Mouse (Mus musculus) kidney, embryonic 16.5 days (tissue): ENCODE measurements at regions not wholly inside any gene's neighbourhood (a gene's known extent, or its start where the extent isn't known, plus 50 kb on each side); places are given as distances from the start of the nearest gene placed in this dataset.

Source experiments
- ATAC-seq: fragments of 200-750 bp; cut with Nextera tagmentation; 2 replicates; pipeline ENCODE4 v1.8.0; 2017; ENCODE audit warnings: moderate TSS enrichment; ENCODE audit not compliant: low FRiP score, low TSS enrichment
- H3K27ac ChIP-seq: fragments of 300-500 bp; sonication (generic); 2 replicates; pipeline ENCODE4 v1.5.1; 2014; ENCODE audit warnings: low read length
- H3K27me3 ChIP-seq: fragments of 300-500 bp; sonication (generic); 2 replicates; pipeline ENCODE4 v1.6.1; 2014; ENCODE audit warnings: low read length, control low read depth, mixed read lengths; ENCODE audit not compliant: insufficient read depth
- H3K36me3 ChIP-seq: fragments of 300-500 bp; sonication (generic); 2 replicates; pipeline ENCODE4 v1.6.1; 2014; ENCODE audit warnings: low read length, control low read depth, mixed read lengths; ENCODE audit not compliant: insufficient read depth
- H3K4me1 ChIP-seq: fragments of 300-500 bp; sonication (generic); 2 replicates; pipeline ENCODE4 v1.6.1; 2014; ENCODE audit warnings: low read length, control low read depth, mixed read lengths; ENCODE audit not compliant: insufficient read depth
- H3K4me2 ChIP-seq: fragments of 300-500 bp; sonication (generic); replicated peaks from 2 replicates; pipeline ENCODE4 v1.6.1; 2014; ENCODE audit warnings: low read depth, low read length
- H3K4me3 ChIP-seq: fragments of 300-500 bp; sonication (generic); 2 replicates; pipeline ENCODE4 v1.5.1; 2014; ENCODE audit warnings: mild to moderate bottlenecking, low read length
- H3K9ac ChIP-seq: fragments of 300-500 bp; sonication (generic); replicated peaks from 2 replicates; pipeline ENCODE4 v1.6.1; 2014; ENCODE audit warnings: low read length
- H3K9me3 ChIP-seq: fragments of 300-500 bp; sonication (generic); 2 replicates; pipeline ENCODE4 v1.6.1; 2016; ENCODE audit warnings: low read length, control low read depth
- WGBS: fragments of 180-500 bp; shearing (Covaris S2); extraction: QIAGEN DNeasy Blood & Tissue Kit; methylation state at CpG from one replicate; pipeline ENCODE4 v1.1.7; 2014; 5-methylcytosine and 5-hydroxymethylcytosine counted together

GRCm38 (mm10) chr5:133631812-133632211, 467.7 kb upstream of the Castor2 start:
- H3K9ac ChIP-seq = no peak overlapping the region
- H3K4me1 ChIP-seq = no peaks in the 10 kb centered on the region
- no peaks in the 10 kb centered on the region for H3K9me3 ChIP-seq
- H3K4me2 ChIP-seq = no peak overlapping the region
- no peak for ATAC-seq
- no peak overlapping the region for H3K4me3 ChIP-seq
- no peaks in the 10 kb centered on the region for H3K36me3 ChIP-seq
- H3K27ac ChIP-seq = no peak overlapping the region
- H3K27me3 ChIP-seq = no peaks in the 10 kb centered on the region

GRCm38 (mm10) chr5:133619347-133619746, 480.2 kb upstream of the Castor2 start:
- Histone ChIP-seq H3K4me1 (no peaks in the 10 kb centered on the region), H3K27ac (no peak overlapping the region), H3K4me3 (no peak overlapping the region), H3K27me3 (no peaks in the 10 kb centered on the region), H3K9ac (no peak overlapping the region), H3K9me3 (no peaks in the 10 kb centered on the region), H3K4me2 (no peak overlapping the region), H3K36me3 (no peaks in the 10 kb centered on the region)
- 33% methylated on average over 8 of the region's 8 CpGs for WGBS
- ATAC-seq = peak; percentile 59; the same call in 1 of the 2 replicates

DNA sequence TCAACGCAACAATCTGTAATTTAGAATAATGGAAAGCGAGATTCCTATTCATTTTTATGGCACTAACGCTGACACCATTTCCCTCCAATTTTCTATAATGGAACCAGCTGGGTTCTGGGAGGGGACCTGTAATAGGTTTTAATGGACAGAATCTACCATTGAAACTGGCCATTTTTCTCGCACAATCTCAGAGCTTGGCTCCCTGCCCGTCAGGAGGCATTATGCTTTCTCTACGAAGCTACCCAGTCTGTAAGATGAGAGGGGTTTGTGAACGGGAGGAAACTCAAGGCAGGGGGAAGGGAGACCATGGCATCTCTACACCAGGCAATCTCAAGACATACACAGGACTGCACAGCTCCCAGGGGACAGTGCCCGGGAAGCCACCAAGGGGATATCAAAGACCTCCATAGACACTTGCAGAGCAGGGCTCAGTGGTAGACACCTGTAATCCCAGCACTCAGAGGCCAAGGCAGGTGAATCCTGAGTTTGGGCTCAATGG, 498.2 kb upstream of the Castor2 start:
- Histone ChIP-seq H3K27ac (no peak overlapping the region), H3K4me1 (no peaks in the 10 kb centered on the region), H3K9ac (no peak overlapping the region), H3K4me2 (no peak overlapping the region), H3K9me3 (no peaks in the 10 kb centered on the region), H3K4me3 (no peak overlapping the region), H3K36me3 (no peaks in the 10 kb centered on the region), H3K27me3 (no peaks in the 10 kb centered on the region)
- 64% methylated on average over 8 of the region's 8 CpGs for WGBS
- no peak for ATAC-seq

- Histone ChIP-seq H3K9me3 (no peaks in the 10 kb centered on the region), H3K4me2 (no peak overlapping the region), H3K27me3 (no peaks in the 10 kb centered on the region), H3K4me3 (no peak overlapping the region), H3K36me3 (no peaks in the 10 kb centered on the region), H3K27ac (no peak overlapping the region), H3K4me1 (no peaks in the 10 kb centered on the region), H3K9ac (no peak overlapping the region)
- no peak for ATAC-seq
- WGBS = 69% methylated on average over 5 of the region's 5 CpGs
Observed at GRCm38 (mm10) chr5:133600630-133601029, 498.9 kb upstream of the Castor2 start.

GRCm38 (mm10) chr5:133598105-133598504, 501.4 kb upstream of the Castor2 start:
- no peaks in the 10 kb centered on the region for H3K4me1 ChIP-seq
- no peaks in the 10 kb centered on the region for H3K36me3 ChIP-seq
- H3K9ac ChIP-seq = no peak overlapping the region
- no peak for ATAC-seq
- H3K27ac ChIP-seq = no peak overlapping the region
- no peak overlapping the region for H3K4me3 ChIP-seq
- no peak overlapping the region for H3K4me2 ChIP-seq
- H3K9me3 ChIP-seq = no peaks in the 10 kb centered on the region
- no peaks in the 10 kb centered on the region for H3K27me3 ChIP-seq
- 86% methylated on average over 3 of the region's 3 CpGs for WGBS

GRCm38 (mm10) chr5:133586492-133586891, 513.0 kb upstream of the Castor2 start:
- H3K9ac ChIP-seq = no peak overlapping the region
- no peaks in the 10 kb centered on the region for H3K27me3 ChIP-seq
- H3K4me3 ChIP-seq = no peak overlapping the region
- no peaks in the 10 kb centered on the region for H3K36me3 ChIP-seq
- H3K27ac ChIP-seq = no peak overlapping the region
- ATAC-seq = no peak
- H3K9me3 ChIP-seq = no peaks in the 10 kb centered on the region
- H3K4me2 ChIP-seq = no peak overlapping the region
- no peaks in the 10 kb centered on the region for H3K4me1 ChIP-seq

- H3K9me3 ChIP-seq = no peaks in the 10 kb centered on the region
- no peaks in the 10 kb centered on the region for H3K36me3 ChIP-seq
- no peak overlapping the region for H3K9ac ChIP-seq
- WGBS = 18% methylated on average over 3 of the region's 3 CpGs
- no peak overlapping the region for H3K27ac ChIP-seq
- no peak overlapping the region for H3K4me2 ChIP-seq
- H3K27me3 ChIP-seq = no peaks in the 10 kb centered on the region
- ATAC-seq = no peak
- peaks cover under 1% of the 10 kb centered on the region; the same call in 1 of the 2 replicates for H3K4me1 ChIP-seq
- no peak overlapping the region for H3K4me3 ChIP-seq
Observed at GRCm38 (mm10) chr5:133585181-133585580, 514.3 kb upstream of the Castor2 start.

- no peak for ATAC-seq
Observed at GRCm38 (mm10) chr5:133576595-133576994, 522.9 kb upstream of the Castor2 start.

GRCm38 (mm10) chr5:133569096-133569495, 530.4 kb upstream of the Castor2 start:
- ATAC-seq = no peak
- Histone ChIP-seq H3K9me3 (no peaks in the 10 kb centered on the region), H3K36me3 (no peaks in the 10 kb centered on the region), H3K27me3 (no peaks in the 10 kb centered on the region), H3K9ac (no peak overlapping the region), H3K4me1 (no peaks in the 10 kb centered on the region), H3K27ac (no peak overlapping the region), H3K4me2 (no peak overlapping the region), H3K4me3 (no peak overlapping the region)
- 77% methylated on average over 2 of the region's 2 CpGs for WGBS

More at GRCm38 (mm10) chr5:133576595-133576994, 522.9 kb upstream of the Castor2 start:
- Histone ChIP-seq H3K4me3 (no peak overlapping the region), H3K27me3 (no peaks in the 10 kb centered on the region), H3K9me3 (no peaks in the 10 kb centered on the region), H3K36me3 (no peaks in the 10 kb centered on the region), H3K4me2 (no peak overlapping the region), H3K9ac (no peak overlapping the region), H3K27ac (no peak overlapping the region), H3K4me1 (peaks cover 11% of the 10 kb centered on the region)
- 31% methylated on average over 6 of the region's 6 CpGs for WGBS

DNA sequence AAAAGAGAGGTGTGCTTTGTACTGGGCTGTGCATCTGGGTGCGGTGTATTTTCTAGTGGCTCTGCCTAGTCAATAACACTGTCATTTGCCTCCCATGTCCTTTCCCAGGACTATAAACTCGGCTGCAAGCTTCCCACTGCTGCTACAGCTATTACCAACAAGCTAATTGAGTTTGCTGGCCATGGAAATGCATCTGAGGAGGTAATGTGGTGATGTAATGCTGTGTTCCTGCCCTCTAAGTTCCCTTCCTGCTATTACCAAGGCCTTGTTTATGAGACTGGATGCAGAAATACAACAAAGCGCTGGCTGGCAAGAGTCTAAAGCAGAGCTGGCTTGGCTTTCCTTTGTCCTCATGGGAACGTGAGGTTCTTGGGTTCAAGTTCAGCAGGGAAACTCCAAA, 533.0 kb upstream of the Castor2 start:
- ATAC-seq = no peak
- Histone ChIP-seq H3K9ac (no peak overlapping the region), H3K27ac (no peak overlapping the region), H3K27me3 (no peaks in the 10 kb centered on the region), H3K36me3 (no peaks in the 10 kb centered on the region), H3K4me3 (no peak overlapping the region), H3K4me2 (no peak overlapping the region), H3K9me3 (no peaks in the 10 kb centered on the region), H3K4me1 (no peaks in the 10 kb centered on the region)
- 70% methylated on average over 4 of the region's 4 CpGs for WGBS
